Comparison of ENCODE assay signal across 9 mouse cellular contexts in the genomic region with DNA sequence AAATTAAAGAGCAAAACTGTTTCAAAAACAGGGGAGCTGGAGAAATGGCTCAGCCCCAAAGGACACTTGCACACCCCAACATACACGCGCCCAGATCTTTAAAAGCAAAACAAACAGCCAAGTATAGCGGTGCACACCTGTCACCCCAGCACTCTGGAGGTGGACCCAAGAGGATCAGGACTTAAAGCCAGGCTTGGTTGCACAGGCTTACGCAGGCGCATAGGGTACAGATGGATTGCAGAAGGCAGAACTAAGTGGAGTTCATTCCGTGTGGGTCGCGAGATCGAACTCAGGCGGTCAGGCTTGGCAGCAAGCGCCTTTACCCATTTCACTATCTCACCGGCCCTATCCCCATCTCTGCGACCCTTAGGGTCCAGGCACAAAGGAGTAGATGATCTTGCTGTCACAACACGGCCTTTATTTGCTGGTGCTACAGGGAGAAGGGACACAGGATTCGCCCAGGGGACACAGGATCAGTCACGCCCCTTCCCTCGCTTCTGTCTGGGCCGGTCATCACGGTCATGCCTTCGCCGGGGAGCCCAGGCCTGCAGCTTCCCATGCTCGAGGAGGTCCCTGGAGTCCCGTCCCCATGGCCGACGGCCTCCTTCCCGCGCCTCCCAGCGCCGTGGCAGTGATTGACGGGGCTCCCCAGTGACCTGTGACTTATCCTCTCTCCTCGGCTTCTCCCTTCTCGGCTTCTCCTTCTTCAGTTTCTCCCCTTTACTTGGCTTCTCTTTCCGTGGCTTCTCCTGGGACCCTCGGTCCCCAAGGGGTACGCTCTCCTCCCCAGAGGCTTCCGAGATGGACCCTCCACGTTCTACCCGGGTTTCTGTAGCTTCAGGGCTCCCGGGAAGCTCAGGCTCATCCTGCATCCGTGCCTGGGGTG. TPM values are rescaled to one million over a fixed set of nuclear protein-coding genes. Genes with fewer than 3 reads are reported as not detected.
DNase-seq lines count a peak whose midpoint lies in the region; ATAC-seq and TF ChIP-seq lines count a peak whose summit lies in the region.
"Had no signal": no experiment of that assay in that cellular context is flagged by ENCODE, and none has a peak within 500 bp of the region (broad histone marks: within the 10 kb centered on the region; RNA-seq: fewer than 3 reads in every experiment).

No protein-coding gene starts in this region.

- no peak for TF ChIP-seq POLR2A in ES-Bruce4 (IDR thresholded peaks at IDR 0.05; ENCODE audit: insufficient read depth, low read length)

- intact Hi-C loops in gastrocnemius, postnatal 14 days (cut with DNase I; ENCODE audit: low total_unique reads): loop anchor here (10.0 kb wide), 1 partner anchor 186 kb away; no protein-coding TSS in a partner anchor

- WGBS in forebrain, embryonic 14.5 days: 17% methylated on average over 40 of the region's 40 CpGs
- 23% methylated on average over 40 of the region's 40 CpGs for WGBS in liver, postnatal 0 days (ENCODE audit: insufficient replicate concordance)

- H3K4me2 ChIP-seq in forebrain, embryonic 14.5 days (ENCODE audit: low read length): 0 out of 2 replicates have a peak overlapping the region, but pooled peaks have one; percentile 6
- peak overlapping the region; percentile 76 for H3K4me2 ChIP-seq in liver, postnatal 0 days (ENCODE audit: low read depth, low read length)

- no peaks in the 10 kb centered on the region for H3K27me3 ChIP-seq in ES-Bruce4 (ENCODE audit: control insufficient read depth, insufficient read depth, low read length, poor library complexity, severe bottlenecking)
- peaks cover 17% of the 10 kb centered on the region for H3K27me3 ChIP-seq in forebrain, embryonic 14.5 days (replicated peaks; ENCODE audit: control insufficient read depth, insufficient read depth, low read length)
- peaks cover 32% of the 10 kb centered on the region for H3K27me3 ChIP-seq in liver, postnatal 0 days (ENCODE audit: insufficient read depth, low read length)

- TF ChIP-seq CTCF in ES-Bruce4 (IDR thresholded peaks at IDR 0.05; ENCODE audit: low read depth, low read length): no peak
- no peak for TF ChIP-seq CTCF in liver, postnatal 0 days (IDR thresholded peaks at IDR 0.05; ENCODE audit: low read depth)

- peak overlapping the region; percentile 5 for H3K4me3 ChIP-seq in ES-Bruce4 (ENCODE audit: low read depth, low read length)
- no peak overlapping the region for H3K4me3 ChIP-seq in forebrain, embryonic 14.5 days (ENCODE audit: low read depth, low read length)
- H3K4me3 ChIP-seq in liver, postnatal 0 days (ENCODE audit: low read depth, low read length): peak overlapping the region; percentile 8; the same call in 1 of the 2 replicates

- no peaks in the 10 kb centered on the region for H3K9me3 ChIP-seq in ES-Bruce4 (replicated peaks; ENCODE audit: control insufficient read depth, insufficient read depth, low read length, poor library complexity, severe bottlenecking)
- H3K9me3 ChIP-seq in forebrain, embryonic 14.5 days (replicated peaks; ENCODE audit: control insufficient read depth, low read length): no peaks in the 10 kb centered on the region
- H3K9me3 ChIP-seq in liver, postnatal 0 days (ENCODE audit: low read length): no peaks in the 10 kb centered on the region

- no peak for TF ChIP-seq EP300 in ES-Bruce4 (IDR thresholded peaks at IDR 0.05; ENCODE audit: insufficient read depth, low read depth, low read length)
- TF ChIP-seq EP300 in liver, postnatal 0 days (IDR thresholded peaks at IDR 0.05; ENCODE audit: low read depth): no peak

- peak overlapping the region; percentile 60 for H3K9ac ChIP-seq in ES-Bruce4 (ENCODE audit: low read depth, poor library complexity, severe bottlenecking)
- H3K9ac ChIP-seq in forebrain, embryonic 14.5 days (ENCODE audit: low read length): no peak overlapping the region
- H3K9ac ChIP-seq in liver, postnatal 0 days (replicated peaks): 0 out of 2 replicates have a peak overlapping the region, but pooled peaks have one; percentile 21

- DNase-seq in gastrocnemius, postnatal 14 days: peak; percentile 3
- DNase-seq in gastrocnemius, postnatal 25 days: no peak
- no peak for DNase-seq in forebrain, embryonic 14.5 days (ENCODE audit: low spot score)
- DNase-seq in liver, postnatal 0 days: no peak
- no peak for DNase-seq in ovary, postnatal 36 days (ENCODE audit: low spot score)
- no peak for DNase-seq in adrenal gland, postnatal 4 days (ENCODE audit: low spot score in 2 of 2)
- no peak for DNase-seq in gastrocnemius, postnatal 10 days

- H3K4me1 ChIP-seq in ES-Bruce4 (ENCODE audit: control insufficient read depth, insufficient read depth, low read length): peaks cover 3% of the 10 kb centered on the region
- peaks cover 12% of the 10 kb centered on the region for H3K4me1 ChIP-seq in forebrain, embryonic 14.5 days (ENCODE audit: control insufficient read depth, insufficient read depth, low read length)
- H3K4me1 ChIP-seq in liver, postnatal 0 days (ENCODE audit: insufficient read depth): peaks cover 27% of the 10 kb centered on the region

- ATAC-seq in forebrain, embryonic 14.5 days: no peak
- no peak for ATAC-seq in liver, postnatal 0 days

- no peak overlapping the region for H3K27ac ChIP-seq in ES-Bruce4 (ENCODE audit: insufficient read depth, low read length)
- H3K27ac ChIP-seq in forebrain, embryonic 14.5 days (ENCODE audit: low read depth, low read length): no peak overlapping the region
- H3K27ac ChIP-seq in liver, postnatal 0 days (ENCODE audit: low read depth): no peak overlapping the region
- H3K27ac ChIP-seq: liver, embryonic 14.5 days had no signal

- H3K36me3 ChIP-seq in ES-Bruce4 (ENCODE audit: control insufficient read depth, insufficient read depth, low read length, poor library complexity, severe bottlenecking): peaks cover 5% of the 10 kb centered on the region
- H3K36me3 ChIP-seq in forebrain, embryonic 14.5 days (ENCODE audit: control insufficient read depth, insufficient read depth, low read length): peaks cover 21% of the 10 kb centered on the region
- peaks cover 21% of the 10 kb centered on the region for H3K36me3 ChIP-seq in liver, postnatal 0 days (replicated peaks; ENCODE audit: insufficient read depth, low read length)

RNA-seq across cellular contexts. Expression of gene Amh, which starts 3.3 kb away (rescaled TPM):
- total RNA-seq in gastrocnemius, postnatal 14 days (2021): under 1 TPM in 1 of 2 experiments, not detected in 1; 0.25 TPM
- under 1 TPM; 0.20 to 0.21 TPM for total RNA-seq in gastrocnemius, postnatal 25 days (2021)
- polyA plus RNA-seq in ES-Bruce4 (2011; ENCODE audit: insufficient read depth, insufficient read length, low read depth, missing spikeins): 0.40 TPM in 1 of 2 replicates, not detected in the other
- polyA plus RNA-seq in forebrain, embryonic 14.5 days (2014; fragmentation: Nextera tagmentation; extraction: Ambion mirVana): 0.10 TPM in 1 of 2 replicates, not detected in the other
- polyA plus RNA-seq in liver, postnatal 0 days (2015; fragmentation: Nextera tagmentation; extraction: Ambion mirVana): 0.06 TPM in 1 of 2 replicates, not detected in the other
- total RNA-seq in adrenal gland, postnatal 4 days (2021): 1 to 10 TPM in 1 of 2 experiments, under 1 TPM in 1; 0.79 to 1.1 TPM
- total RNA-seq in gastrocnemius, postnatal 10 days (2021): under 1 TPM; 0.20 to 0.52 TPM

RNA-seq across cellular contexts. Expression of gene Jsrp1, which starts 5.0 kb away (rescaled TPM):
- 100 to 1,000 TPM; 345 to 379 TPM for total RNA-seq in gastrocnemius, postnatal 14 days (2021)
- total RNA-seq in gastrocnemius, postnatal 25 days (2021): 100 to 1,000 TPM; 395 to 415 TPM
- 0.85 TPM in 1 of 2 replicates, not detected in the other for polyA plus RNA-seq in ES-Bruce4 (2011; ENCODE audit: insufficient read depth, insufficient read length, low read depth, missing spikeins)
- 0.30 and 0.31 TPM in 2 replicates for polyA plus RNA-seq in forebrain, embryonic 14.5 days (2014; fragmentation: Nextera tagmentation; extraction: Ambion mirVana)
- 1.6 TPM in 1 of 2 replicates, not detected in the other for polyA plus RNA-seq in liver, postnatal 0 days (2015; fragmentation: Nextera tagmentation; extraction: Ambion mirVana)
- total RNA-seq in adrenal gland, postnatal 4 days (2021): 10 to 100 TPM; 12.7 to 18.4 TPM
- 100 to 1,000 TPM; 289 to 339 TPM for total RNA-seq in gastrocnemius, postnatal 10 days (2021)
- polyA plus RNA-seq: liver, embryonic 14.5 days had no signal

RNA-seq across cellular contexts. Expression of gene Plekhj1, which starts 9.9 kb away (rescaled TPM):
- total RNA-seq in gastrocnemius, postnatal 14 days (2021): 10 to 100 TPM; 21.4 to 23.1 TPM
- total RNA-seq in gastrocnemius, postnatal 25 days (2021): 10 to 100 TPM; 22.4 to 27.3 TPM
- polyA plus RNA-seq in ES-Bruce4 (2011; ENCODE audit: insufficient read depth, insufficient read length, low read depth, missing spikeins): 73.5 and 81.6 TPM in 2 replicates
- 140 and 143 TPM in 2 replicates for polyA plus RNA-seq in forebrain, embryonic 14.5 days (2014; fragmentation: Nextera tagmentation; extraction: Ambion mirVana)
- polyA plus RNA-seq in liver, postnatal 0 days (2015; fragmentation: Nextera tagmentation; extraction: Ambion mirVana): 42.0 and 43.7 TPM in 2 replicates
- total RNA-seq in adrenal gland, postnatal 4 days (2021): 100 to 1,000 TPM in 1 of 2 experiments, 10 to 100 TPM in 1; 93.7 to 105 TPM
- total RNA-seq in gastrocnemius, postnatal 10 days (2021): 10 to 100 TPM; 26.8 to 30.9 TPM

RNA-seq across cellular contexts. Expression of gene Sf3a2, which starts 10.3 kb away (rescaled TPM):
- total RNA-seq in gastrocnemius, postnatal 14 days (2021): 10 to 100 TPM; 23.6 to 30.0 TPM
- 10 to 100 TPM; 24.0 to 24.9 TPM for total RNA-seq in gastrocnemius, postnatal 25 days (2021)
- 90.1 and 100 TPM in 2 replicates for polyA plus RNA-seq in ES-Bruce4 (2011; ENCODE audit: insufficient read depth, insufficient read length, low read depth, missing spikeins)
- polyA plus RNA-seq in forebrain, embryonic 14.5 days (2014; fragmentation: Nextera tagmentation; extraction: Ambion mirVana): 66.6 and 71.7 TPM in 2 replicates
- polyA plus RNA-seq in liver, postnatal 0 days (2015; fragmentation: Nextera tagmentation; extraction: Ambion mirVana): 20.9 and 22.2 TPM in 2 replicates
- total RNA-seq in adrenal gland, postnatal 4 days (2021): 10 to 100 TPM; 79.5 to 79.9 TPM
- 10 to 100 TPM; 31.6 to 41.3 TPM for total RNA-seq in gastrocnemius, postnatal 10 days (2021)

RNA-seq across cellular contexts. Expression of gene Oaz1, which starts 18.1 kb away (rescaled TPM):
- total RNA-seq in gastrocnemius, postnatal 14 days (2021): 100 to 1,000 TPM; 787 to 812 TPM
- 100 to 1,000 TPM; 651 to 657 TPM for total RNA-seq in gastrocnemius, postnatal 25 days (2021)
- 471 and 498 TPM in 2 replicates for polyA plus RNA-seq in ES-Bruce4 (2011; ENCODE audit: insufficient read depth, insufficient read length, low read depth, missing spikeins)
- 1,568 and 1,701 TPM in 2 replicates for polyA plus RNA-seq in forebrain, embryonic 14.5 days (2014; fragmentation: Nextera tagmentation; extraction: Ambion mirVana)
- polyA plus RNA-seq in liver, postnatal 0 days (2015; fragmentation: Nextera tagmentation; extraction: Ambion mirVana): 1,017 and 1,029 TPM in 2 replicates
- total RNA-seq in adrenal gland, postnatal 4 days (2021): 100 to 1,000 TPM; 668 to 717 TPM
- 100 to 1,000 TPM; 846 to 935 TPM for total RNA-seq in gastrocnemius, postnatal 10 days (2021)

Comparison
In these comparisons a context has a peak if more than half of its experiments do, and no peak if none do; other contexts are left out.
1. RNA of gene Jsrp1, which starts 5.0 kb away (total RNA-seq): 395 to 415 TPM in gastrocnemius, postnatal 25 days, 345 to 379 TPM in gastrocnemius, postnatal 14 days and 289 to 339 TPM in gastrocnemius, postnatal 10 days; 12.7 to 18.4 TPM in adrenal gland, postnatal 4 days; every median in the first group is over 10 times any median in the second.